Mouse (Mus musculus) brain, embryonic 14.5 days (tissue): ENCODE data around the gene Art5.

Experiments
- CTCF ChIP-seq: fragments of 200-500 bp; IDR thresholded peaks from 2 replicates; pipeline ENCODE4 v1.5.1; 2012; ENCODE audit warnings: inconsistent platforms, mild to moderate bottlenecking, moderate library complexity, borderline replicate concordance; ENCODE audit not compliant: insufficient read depth, insufficient read length; ENCODE audit errors: extremely low read depth
- POLR2A ChIP-seq: fragments of 200-500 bp; IDR thresholded peaks from 2 replicates; pipeline ENCODE4 v1.6.1; 2012; ENCODE audit warnings: mild to moderate bottlenecking, inconsistent platforms, borderline replicate concordance; ENCODE audit not compliant: poor library complexity, insufficient read depth, insufficient read length, severe bottlenecking; ENCODE audit errors: extremely low read depth

DNA sequence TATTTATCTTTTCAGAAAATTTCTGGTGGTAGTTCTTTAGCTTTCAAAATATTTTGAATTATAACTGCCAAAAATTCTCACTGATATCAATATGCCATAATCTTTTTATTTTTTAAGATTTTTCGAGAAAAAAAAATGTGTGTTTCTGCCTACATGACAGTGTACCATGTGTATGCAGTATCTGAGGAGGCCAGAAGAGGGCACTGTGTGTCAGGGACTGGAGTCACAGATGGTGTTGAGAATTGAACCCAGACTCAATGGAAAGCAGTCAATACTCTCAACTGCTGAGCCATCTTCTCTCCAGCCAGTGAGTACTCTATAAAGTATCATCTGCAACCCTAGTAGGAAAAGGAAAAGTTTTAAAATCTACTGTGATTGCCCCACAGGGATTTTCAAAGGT is 28.2 kb upstream of the Art5 start:
- no peak for TF ChIP-seq POLR2A
- TF ChIP-seq CTCF: peak; percentile 59; the same call in 1 of the 2 replicates
